Mouse (Mus musculus) intestine, embryonic 16.5 days (tissue): ENCODE measurements around the gene Sdk2. TPM values are rescaled to one million over a fixed set of nuclear protein-coding genes. Genes with fewer than 3 reads are reported as not detected.

Source experiments
- ATAC-seq: fragments of 200-750 bp; cut with Nextera tagmentation; 2 replicates; pipeline ENCODE4 v1.8.0; 2017; ENCODE audit warnings: moderate TSS enrichment, moderate library complexity
- H3K27ac ChIP-seq: fragments of 300-500 bp; sonication (generic); 2 replicates; pipeline ENCODE4 v1.5.1; 2014; ENCODE audit warnings: mild to moderate bottlenecking, low read length
- H3K27me3 ChIP-seq: fragments of 300-500 bp; sonication (generic); replicated peaks from 2 replicates; pipeline ENCODE4 v1.6.1; 2014; ENCODE audit warnings: low read length, control low read depth, mixed read lengths; ENCODE audit not compliant: control insufficient read depth, insufficient read depth
- H3K36me3 ChIP-seq: fragments of 300-500 bp; sonication (generic); 2 replicates; pipeline ENCODE4 v1.6.1; 2014; ENCODE audit warnings: low read length, control low read depth; ENCODE audit not compliant: control insufficient read depth, insufficient read depth
- H3K4me1 ChIP-seq: fragments of 300-500 bp; sonication (generic); 2 replicates; pipeline ENCODE4 v1.6.1; 2014; ENCODE audit warnings: low read length, control low read depth, mixed read lengths; ENCODE audit not compliant: control insufficient read depth, insufficient read depth
- H3K4me2 ChIP-seq: fragments of 300-500 bp; sonication (generic); 2 replicates; pipeline ENCODE4 v1.6.1; 2014; ENCODE audit warnings: low read depth, low read length, control low read depth
- H3K4me3 ChIP-seq: fragments of 300-500 bp; sonication (generic); 2 replicates; pipeline ENCODE4 v1.5.1; 2014; ENCODE audit warnings: mild to moderate bottlenecking, low read length
- H3K9ac ChIP-seq: fragments of 300-500 bp; sonication (generic); 2 replicates; pipeline ENCODE4 v1.6.1; 2014; ENCODE audit warnings: low read depth, low read length
- H3K9me3 ChIP-seq: fragments of 300-500 bp; sonication (generic); 2 replicates; pipeline ENCODE4 v1.6.1; 2016; ENCODE audit warnings: low read length, control low read depth; ENCODE audit not compliant: control insufficient read depth
- WGBS: fragments of 180-500 bp; shearing (Covaris S2); extraction: QIAGEN DNeasy Blood & Tissue Kit; methylation state at CpG from one replicate; pipeline ENCODE4 v1.1.7; 2014; 5-methylcytosine and 5-hydroxymethylcytosine counted together
- polyA plus RNA-seq: library from polyadenylated mRNA; unstranded; fragments of >200 nt; fragmentation: Nextera tagmentation; extraction: Ambion mirVana; gene quantifications from 2 replicates; pipeline ENCODE4 v1.2.1, GENCODE M21; 2015

The Sdk2 gene
- polyA plus RNA-seq, 1 experiment from 2014 or later, result 1.5 TPM

DNA sequence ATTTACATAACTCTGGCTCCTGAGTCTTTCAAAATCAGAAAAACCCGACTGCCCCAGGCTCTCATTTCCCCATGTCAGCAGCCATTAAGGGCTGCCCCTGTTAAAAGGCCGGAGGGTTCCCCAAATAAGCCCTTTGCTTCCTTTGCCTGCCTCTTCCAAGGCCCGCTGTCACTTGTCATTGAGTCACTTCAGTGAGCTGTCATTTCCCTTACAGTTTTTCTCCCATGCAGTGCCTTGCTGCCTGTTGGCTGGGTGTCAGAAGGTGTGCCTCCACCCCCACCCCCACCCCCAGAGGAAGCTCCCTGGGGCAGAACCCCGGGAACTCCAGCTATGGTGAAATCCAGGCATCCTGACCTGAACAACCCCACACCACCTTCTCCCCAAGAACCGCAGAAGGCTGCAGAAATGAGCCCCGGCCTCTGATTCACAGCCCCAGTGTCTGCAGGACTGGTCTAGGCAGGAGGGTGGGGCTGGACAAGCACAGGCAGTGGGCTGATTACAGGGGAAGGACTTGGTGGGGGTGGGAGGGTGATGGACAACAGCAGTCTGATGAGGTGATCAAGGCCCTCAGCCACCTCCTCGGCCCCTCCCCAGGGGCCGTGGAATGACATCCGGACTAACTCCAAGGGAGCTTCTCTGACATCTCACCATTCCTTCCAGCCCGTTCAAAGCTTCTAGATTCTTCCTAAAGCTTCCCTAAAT, 300.4 kb downstream of the Sdk2 start:
- no peak overlapping the region for H3K4me3 ChIP-seq
- peaks cover 23% of the 10 kb centered on the region for H3K4me1 ChIP-seq
- peak; percentile 44; the same call in 1 of the 2 replicates for ATAC-seq
- H3K4me2 ChIP-seq, result no peak overlapping the region
- H3K36me3 ChIP-seq, result no peaks in the 10 kb centered on the region
- no peak overlapping the region for H3K9ac ChIP-seq
- no peaks in the 10 kb centered on the region for H3K9me3 ChIP-seq
- H3K27ac ChIP-seq, result peak overlapping the region; percentile 15
- whole genome bisulfite sequencing, result 38% methylated on average over 10 of the region's 10 CpGs
- H3K27me3 ChIP-seq, result no peaks in the 10 kb centered on the region

GRCm38 (mm10) chr11:113764132-113764849, 302.6 kb downstream of the Sdk2 start:
- Histone ChIP-seq H3K9ac (no peak overlapping the region), H3K27ac (no peak overlapping the region), H3K9me3 (no peaks in the 10 kb centered on the region), H3K4me1 (peaks cover 23% of the 10 kb centered on the region), H3K4me2 (no peak overlapping the region), H3K36me3 (no peaks in the 10 kb centered on the region), H3K27me3 (no peaks in the 10 kb centered on the region), H3K4me3 (no peak overlapping the region)
- no peak for ATAC-seq
- WGBS, result 82% methylated on average over 6 of the region's 6 CpGs

DNA sequence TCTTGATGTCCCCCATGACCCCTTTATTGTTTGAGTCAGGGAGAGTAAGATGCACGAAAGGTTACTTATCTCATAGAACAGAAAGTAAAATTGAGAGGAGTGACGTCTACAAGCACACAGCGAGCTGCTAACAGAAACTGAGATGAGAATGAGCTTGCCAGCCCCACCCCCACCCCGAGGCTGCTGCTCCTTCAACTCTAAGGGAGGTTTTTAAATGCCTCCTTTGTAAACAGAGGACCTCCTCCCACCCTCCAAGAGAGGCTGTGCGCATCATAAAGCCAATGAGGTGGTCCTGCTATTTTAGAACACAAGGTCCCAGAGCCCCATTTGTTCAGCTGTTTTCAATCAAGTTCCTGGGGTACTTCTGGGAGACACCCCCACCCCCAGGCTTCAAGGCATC, 303.4 kb downstream of the Sdk2 start:
- Histone ChIP-seq H3K4me2 (no peak overlapping the region), H3K27me3 (no peaks in the 10 kb centered on the region), H3K9me3 (no peaks in the 10 kb centered on the region), H3K27ac (no peak overlapping the region), H3K4me1 (peaks cover 23% of the 10 kb centered on the region), H3K36me3 (no peaks in the 10 kb centered on the region), H3K4me3 (no peak overlapping the region), H3K9ac (no peak overlapping the region)
- peak; percentile 47; the same call in 1 of the 2 replicates for ATAC-seq
- WGBS, result 22% methylated on average over 5 of the region's 5 CpGs

- no peaks in the 10 kb centered on the region for H3K36me3 ChIP-seq
- no peak overlapping the region for H3K4me3 ChIP-seq
- H3K4me1 ChIP-seq, result peaks cover 18% of the 10 kb centered on the region
- no peak for ATAC-seq
- H3K9me3 ChIP-seq, result no peaks in the 10 kb centered on the region
- H3K27ac ChIP-seq, result no peak overlapping the region
- no peak overlapping the region for H3K9ac ChIP-seq
- H3K4me2 ChIP-seq, result no peak overlapping the region
- WGBS, result 82% methylated on average over 8 of the region's 8 CpGs
- H3K27me3 ChIP-seq, result no peaks in the 10 kb centered on the region
These were observed 304.6 kb downstream of the Sdk2 start for GRCm38 (mm10) chr11:113762136-113762797.

DNA sequence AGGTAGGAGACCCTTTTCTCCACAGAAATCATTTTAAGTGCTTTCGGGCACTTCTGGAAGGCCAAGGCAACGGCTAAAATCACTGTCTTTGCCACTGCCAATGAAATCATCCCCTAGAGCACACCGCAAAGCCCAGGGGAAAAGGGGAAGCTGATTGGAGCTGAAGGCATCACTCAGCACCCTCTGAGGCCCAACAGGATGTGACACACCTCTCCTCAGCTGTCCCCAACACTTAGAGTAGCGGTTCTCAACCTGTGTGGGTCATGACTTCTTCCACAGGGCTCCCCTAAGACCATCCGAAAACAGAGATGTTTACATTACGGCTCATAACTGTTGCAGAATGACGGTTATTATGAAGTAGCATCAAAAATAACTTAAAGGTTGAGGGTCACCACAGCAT, 305.2 kb downstream of the Sdk2 start:
- Histone ChIP-seq H3K4me2 (no peak overlapping the region), H3K27ac (no peak overlapping the region), H3K4me1 (peaks cover 12% of the 10 kb centered on the region), H3K27me3 (no peaks in the 10 kb centered on the region), H3K36me3 (no peaks in the 10 kb centered on the region), H3K4me3 (no peak overlapping the region), H3K9ac (no peak overlapping the region), H3K9me3 (no peaks in the 10 kb centered on the region)
- WGBS, result 88% methylated on average over 7 of the region's 7 CpGs
- no peak for ATAC-seq

DNA sequence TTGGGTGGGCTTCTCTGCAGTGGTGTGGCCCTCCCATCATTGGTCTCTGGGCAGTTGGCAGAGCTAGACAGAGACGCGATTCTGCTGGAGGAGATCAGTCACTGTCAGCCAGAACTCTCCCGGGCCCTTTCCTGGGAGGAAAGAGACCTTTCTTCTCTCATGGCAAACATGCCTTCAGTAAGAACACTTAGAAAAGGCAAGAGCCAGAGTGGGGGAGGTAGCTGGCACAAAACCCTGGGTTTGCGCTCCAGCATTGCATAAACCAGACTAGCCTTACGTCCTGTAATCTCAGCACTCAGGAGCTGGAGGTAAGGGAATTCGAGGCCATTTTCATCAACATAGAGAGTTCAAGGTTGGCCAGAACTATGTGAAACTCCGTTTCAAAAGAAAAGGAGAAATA, 306.4 kb downstream of the Sdk2 start:
- 51% methylated on average over 7 of the region's 7 CpGs for WGBS
- Histone ChIP-seq H3K9ac (no peak overlapping the region), H3K4me2 (no peak overlapping the region), H3K4me3 (no peak overlapping the region), H3K4me1 (0 out of 2 replicates have a peak, but pooled peaks cover 2% of the 10 kb centered on the region), H3K9me3 (no peaks in the 10 kb centered on the region), H3K27me3 (no peaks in the 10 kb centered on the region), H3K36me3 (no peaks in the 10 kb centered on the region), H3K27ac (no peak overlapping the region)
- no peak for ATAC-seq

GRCm38 (mm10) chr11:113758851-113759250, 308.0 kb downstream of the Sdk2 start:
- Histone ChIP-seq H3K4me2 (no peak overlapping the region), H3K9ac (no peak overlapping the region), H3K4me1 (0 out of 2 replicates have a peak, but pooled peaks cover 2% of the 10 kb centered on the region), H3K27ac (no peak overlapping the region), H3K4me3 (no peak overlapping the region), H3K9me3 (no peaks in the 10 kb centered on the region), H3K36me3 (no peaks in the 10 kb centered on the region), H3K27me3 (no peaks in the 10 kb centered on the region)
- no peak for ATAC-seq
- 93% methylated on average over 5 of the region's 5 CpGs for WGBS

- H3K9ac ChIP-seq, result no peak overlapping the region
- no peaks in the 10 kb centered on the region for H3K27me3 ChIP-seq
- no peak overlapping the region for H3K4me2 ChIP-seq
- peaks cover 7% of the 10 kb centered on the region for H3K4me1 ChIP-seq
- H3K4me3 ChIP-seq, result no peak overlapping the region
- 93% methylated on average over 12 of the region's 12 CpGs for WGBS
- H3K36me3 ChIP-seq, result no peaks in the 10 kb centered on the region
- no peaks in the 10 kb centered on the region for H3K9me3 ChIP-seq
- ATAC-seq, result no peak
- H3K27ac ChIP-seq, result no peak overlapping the region
These were observed 310.3 kb downstream of the Sdk2 start for GRCm38 (mm10) chr11:113756578-113756977.

DNA sequence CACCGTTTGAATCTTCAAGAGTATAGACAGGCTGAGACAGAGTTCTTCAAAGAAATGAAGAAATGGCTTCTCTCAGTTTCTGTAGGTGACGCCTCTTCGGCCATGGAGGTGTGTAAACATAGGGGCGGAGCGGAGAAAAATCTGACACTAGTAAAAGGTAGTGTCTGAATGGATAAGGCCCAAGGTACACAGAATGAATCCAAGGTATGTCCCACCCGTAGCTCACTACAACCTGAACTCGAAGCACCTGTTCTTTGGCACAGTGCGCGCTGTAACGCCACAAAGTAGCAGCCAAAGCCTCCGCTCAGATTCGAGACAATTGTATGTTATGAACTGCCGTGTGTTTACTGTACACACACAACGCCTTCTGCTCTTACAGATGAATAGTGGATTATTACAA, 311.0 kb downstream of the Sdk2 start:
- 76% methylated on average over 14 of the region's 14 CpGs for WGBS
- H3K4me2 ChIP-seq, result no peak overlapping the region
- no peaks in the 10 kb centered on the region for H3K27me3 ChIP-seq
- no peak for ATAC-seq
- H3K4me1 ChIP-seq, result peaks cover 7% of the 10 kb centered on the region
- no peaks in the 10 kb centered on the region for H3K36me3 ChIP-seq
- H3K9me3 ChIP-seq, result no peaks in the 10 kb centered on the region
- H3K4me3 ChIP-seq, result no peak overlapping the region
- no peak overlapping the region for H3K9ac ChIP-seq
- H3K27ac ChIP-seq, result no peak overlapping the region
